Mouse (Mus musculus): ENCODE results near the gene B3gat2.
A peak's percentile ranks its signal among the peaks of the same experiment; 100 is the strongest.

B3gat2 gene

DNA sequence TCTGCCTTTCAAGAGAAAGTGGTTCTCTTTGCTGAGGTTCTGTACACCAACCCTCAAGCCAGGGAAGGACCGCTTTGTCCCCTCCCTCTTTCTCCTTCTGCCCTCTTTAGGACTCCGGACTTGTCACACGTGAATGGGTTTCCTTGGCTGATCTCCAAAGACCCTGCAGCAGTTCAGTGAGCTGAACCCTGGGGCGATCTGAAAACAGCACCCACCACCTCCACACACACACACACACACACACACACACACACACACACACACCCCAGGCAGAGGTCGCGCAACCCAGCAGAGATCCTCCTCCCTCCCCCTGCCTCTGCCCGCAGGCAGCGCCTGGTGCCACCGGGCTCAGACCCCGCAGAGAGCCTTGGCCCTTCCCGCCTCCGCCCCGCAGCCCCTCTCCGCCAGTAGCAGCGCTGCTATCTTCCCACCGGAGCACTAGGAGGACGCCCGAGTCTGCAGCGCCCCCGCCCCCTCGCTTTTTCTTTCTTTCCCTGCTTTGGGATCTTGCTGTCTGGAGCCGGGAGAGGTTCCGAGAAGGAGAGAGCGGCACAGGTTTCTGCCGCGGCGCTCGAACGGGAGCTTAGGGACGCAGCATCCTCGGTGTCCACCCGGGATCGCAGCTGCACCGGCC lies at the start of gene B3gat2:
Gene B3gat2 (plus strand): TSS at position 252 of the 634 bp plus-strand sequence.
- DNase-seq: peak; percentile 46 to 56

DNA sequence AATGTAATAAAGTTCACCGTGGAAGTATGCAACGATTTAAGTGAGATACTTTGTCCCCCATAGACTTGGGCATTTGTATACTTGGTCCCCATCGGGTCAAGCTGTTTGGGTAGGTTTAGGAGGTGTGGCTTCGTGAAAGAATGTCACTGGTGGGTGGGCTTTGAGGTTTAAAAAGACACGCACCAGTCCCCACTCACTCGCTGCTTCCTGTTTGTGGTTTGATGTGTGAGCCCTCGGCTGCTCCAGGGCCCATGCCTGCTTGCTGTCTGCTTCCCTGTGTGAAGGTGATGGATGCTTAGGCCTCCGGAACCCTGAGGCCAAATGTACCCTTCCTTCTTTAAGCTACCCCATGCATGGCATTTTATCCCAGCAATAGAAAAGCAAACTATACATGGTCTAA lies 41.2 kb upstream of the B3gat2 start:
- no peak for DNase-seq

DNA sequence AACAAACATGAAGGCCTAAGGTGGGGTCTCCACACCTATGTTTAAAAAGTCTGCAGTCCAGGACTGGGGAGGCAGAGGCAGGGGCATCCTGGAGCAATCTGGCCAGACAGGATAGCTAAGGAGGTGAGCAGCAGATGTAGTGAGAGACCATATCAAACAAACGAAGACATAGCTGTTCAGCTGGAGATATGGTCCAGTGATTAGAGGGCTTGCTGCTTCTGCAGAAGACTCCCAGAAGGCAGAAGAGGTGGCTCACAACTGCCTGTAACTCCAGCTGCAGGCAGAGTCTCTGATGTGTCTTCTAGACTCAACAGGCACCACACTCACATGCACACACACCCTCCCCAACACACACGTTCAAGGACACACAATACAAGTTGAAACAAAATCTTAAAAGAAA lies 40.5 kb upstream of the B3gat2 start:
- no peak for DNase-seq

DNA sequence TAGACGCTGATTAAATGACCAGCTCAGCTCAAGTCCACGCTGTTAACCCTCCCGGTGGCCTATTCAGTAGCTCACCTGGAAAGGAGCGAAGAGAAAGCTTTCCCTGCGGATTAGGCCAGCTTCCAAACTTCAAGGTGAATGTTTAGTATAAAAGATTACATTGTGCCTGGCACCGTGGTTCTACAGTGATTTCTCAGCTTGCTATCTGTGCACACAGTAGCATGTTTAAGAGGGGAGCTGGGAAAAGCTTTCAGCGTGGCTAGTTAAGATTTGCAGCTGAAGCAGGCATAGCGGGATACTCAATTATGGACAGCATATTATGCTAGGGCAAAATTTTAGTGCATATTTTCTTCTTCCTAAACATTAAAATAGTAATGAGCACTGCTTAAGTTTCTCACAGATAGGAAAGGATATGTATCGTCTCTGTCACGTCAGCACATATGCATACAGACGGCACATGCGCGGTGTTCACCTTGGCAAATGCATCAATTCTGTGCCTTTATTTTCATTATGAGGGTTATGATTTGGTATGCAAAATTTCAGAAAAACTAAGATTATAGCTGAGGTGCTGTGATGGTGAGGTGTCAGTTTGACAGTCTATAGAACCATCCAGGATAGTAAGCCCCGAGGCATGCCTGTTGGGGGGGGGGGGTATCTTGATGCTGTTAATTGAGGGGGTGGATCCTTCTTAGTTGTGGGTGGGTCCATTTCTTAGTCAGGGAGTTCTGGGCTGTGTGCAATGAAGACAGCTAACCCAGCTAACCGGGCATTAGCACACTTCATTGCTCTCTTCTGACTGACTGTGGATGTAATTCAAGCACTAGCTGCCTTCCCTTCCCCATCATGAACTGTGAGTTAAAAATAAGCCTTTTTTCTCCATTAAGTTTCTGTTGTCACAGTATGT lies 38.8 kb upstream of the B3gat2 start:
- no peak for DNase-seq

DNA sequence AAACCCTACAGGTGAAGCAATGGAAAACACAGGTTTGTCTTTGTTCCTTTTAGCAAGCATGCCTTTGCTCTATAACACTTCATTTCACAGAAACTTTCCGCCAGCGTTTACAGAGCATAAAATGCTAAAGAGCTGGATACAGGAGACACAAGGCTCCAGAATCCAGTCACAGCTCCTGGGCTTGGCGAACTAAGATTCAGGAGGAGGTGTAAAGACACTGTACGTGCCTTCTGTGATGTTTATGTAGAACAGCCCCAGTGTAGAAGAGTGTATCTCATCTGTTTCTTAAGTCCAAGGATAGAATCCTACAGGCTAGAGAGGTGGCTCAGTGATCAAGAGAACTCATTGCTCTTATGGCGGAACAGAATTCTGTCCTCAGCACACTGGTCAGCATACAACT lies 30.2 kb upstream of the B3gat2 start:
- no peak for DNase-seq

DNA sequence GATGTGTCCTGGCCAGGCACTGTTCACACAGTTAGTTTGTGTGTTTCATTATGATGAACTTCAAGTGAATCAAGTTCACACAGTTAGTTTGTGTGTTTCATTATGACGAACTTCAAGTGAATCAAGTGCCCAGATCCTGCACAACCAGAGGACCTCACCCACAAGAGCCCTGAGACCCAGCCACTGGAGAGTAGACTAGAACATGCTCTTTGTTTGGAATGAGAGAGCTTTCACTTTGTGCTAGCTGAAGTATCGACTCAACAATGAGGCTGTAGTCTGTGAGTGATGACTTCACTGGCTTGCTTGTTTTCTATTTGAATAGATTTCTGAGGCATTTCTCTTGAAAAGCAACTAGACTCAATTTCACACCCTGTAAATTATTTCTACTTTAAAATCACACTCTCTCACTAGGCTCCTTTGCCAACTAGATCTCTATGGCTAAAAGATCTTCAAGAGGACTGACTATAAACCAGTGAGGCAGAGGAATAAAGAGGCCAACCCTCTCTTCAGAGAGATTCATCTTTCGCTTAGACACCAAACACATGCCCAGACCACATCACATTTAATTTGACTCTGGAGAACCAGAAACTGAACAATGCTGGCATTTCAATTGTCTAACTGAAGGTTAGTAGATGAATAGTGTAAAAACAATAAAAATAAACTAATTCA lies 10.6 kb upstream of the B3gat2 start:
- DNase-seq: no peak

DNA sequence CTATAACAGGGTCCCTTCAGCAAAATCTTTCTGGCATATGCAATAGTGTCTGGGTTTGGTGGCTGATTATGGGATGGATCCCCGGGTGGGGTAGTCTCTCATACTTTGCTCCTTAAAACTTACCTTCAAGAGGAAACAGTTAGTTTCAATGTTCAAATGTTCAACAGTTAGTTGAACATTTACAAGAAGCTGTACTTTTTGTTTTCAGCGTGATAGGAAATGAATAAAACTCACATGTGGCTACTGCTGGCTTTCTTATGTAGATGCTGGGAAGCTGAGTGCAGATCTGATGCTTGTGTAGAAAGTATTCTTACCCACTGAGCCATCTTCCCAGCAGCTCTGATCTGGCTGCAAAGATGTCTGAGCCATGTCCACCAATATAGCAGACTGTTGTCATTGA lies 8.5 kb upstream of the B3gat2 start:
- no peak for DNase-seq

DNA sequence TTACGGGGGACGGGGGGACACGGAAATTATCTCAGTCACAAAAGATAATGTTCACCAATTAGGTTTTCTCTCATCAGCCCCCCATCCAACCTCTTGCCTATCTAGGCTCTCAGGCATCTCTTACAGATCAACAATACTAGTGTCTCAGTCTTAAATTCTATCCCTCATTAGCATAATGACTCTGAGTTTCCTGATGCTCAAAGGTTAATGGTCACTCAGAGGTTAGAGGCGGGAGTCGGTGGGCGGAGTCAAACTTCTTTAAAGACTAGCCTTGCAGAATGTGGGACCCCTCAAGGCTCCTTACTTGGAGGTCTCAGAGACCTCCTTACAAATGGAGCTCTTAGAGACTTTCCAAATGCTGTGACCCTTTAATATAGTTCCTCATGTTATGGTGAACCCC lies 8.0 kb upstream of the B3gat2 start:
- DNase-seq: no peak

DNA sequence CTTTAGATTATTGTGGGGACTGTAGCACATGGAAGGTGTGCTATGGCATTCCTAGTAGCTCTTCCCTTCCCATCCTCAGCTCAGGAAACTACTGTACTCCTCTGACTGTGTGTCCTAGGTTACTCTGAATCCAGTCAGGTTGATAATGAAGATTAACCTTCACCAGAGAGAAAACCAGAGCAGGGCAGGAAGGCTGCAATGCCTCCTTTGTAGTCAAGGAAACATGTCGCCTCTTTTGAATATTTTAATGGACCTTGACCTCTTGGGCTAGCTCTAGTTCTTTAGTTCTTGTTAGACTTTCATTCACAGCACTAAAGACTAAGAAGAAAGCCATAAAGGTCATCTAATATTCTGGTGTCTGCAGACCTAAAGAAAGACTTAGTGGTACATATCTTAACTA lies 7.2 kb upstream of the B3gat2 start:
- no peak for DNase-seq

DNA sequence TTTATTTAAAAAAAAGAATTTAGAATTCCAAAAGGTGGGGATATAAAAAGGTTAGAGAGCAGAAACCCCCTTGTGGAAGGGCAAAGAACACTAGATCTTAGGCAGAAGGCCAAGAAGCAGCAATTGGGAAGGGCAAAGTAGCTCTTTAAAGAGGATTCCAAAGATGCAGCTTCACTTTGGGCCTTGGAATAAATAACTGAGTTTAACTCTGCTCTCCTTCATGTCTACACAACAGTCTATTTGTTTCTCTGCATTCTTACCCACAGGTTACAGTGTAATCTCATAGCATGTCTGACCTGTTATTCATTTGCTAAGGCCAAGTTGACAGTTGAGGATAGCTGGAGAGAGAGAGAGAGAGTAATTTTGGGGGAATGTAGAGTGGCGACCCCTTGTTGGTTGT lies 6.6 kb upstream of the B3gat2 start:
- DNase-seq: no peak

DNA sequence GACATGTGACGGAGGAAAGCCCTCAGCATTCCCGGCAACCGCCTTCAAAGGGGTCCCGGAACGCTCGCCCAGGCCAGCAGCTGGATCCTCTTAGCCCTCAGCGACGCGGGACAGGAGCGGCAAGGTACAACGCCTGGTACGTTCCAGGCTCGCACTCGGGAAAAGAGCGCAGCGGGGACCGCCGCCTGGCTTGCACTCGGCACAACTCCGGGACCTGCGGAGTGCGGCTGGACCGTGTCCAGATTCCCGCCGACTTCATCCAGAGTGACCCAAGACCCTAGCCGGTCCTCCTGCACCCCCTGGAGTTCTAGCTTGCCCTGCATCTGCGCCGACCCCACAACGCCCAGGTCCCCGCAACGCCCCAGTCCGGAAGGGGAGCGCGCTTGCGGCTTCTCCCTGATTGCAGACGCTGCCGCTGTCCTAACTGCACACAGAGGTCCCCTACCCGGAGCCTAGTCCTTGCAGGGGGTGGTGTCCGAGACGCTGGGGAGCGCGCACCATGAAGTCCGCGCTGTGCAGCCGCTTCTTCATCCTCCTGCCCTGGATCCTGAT lies 659 bp downstream of the B3gat2 start:
- DNase-seq: peak; percentile 53 to 60

DNA sequence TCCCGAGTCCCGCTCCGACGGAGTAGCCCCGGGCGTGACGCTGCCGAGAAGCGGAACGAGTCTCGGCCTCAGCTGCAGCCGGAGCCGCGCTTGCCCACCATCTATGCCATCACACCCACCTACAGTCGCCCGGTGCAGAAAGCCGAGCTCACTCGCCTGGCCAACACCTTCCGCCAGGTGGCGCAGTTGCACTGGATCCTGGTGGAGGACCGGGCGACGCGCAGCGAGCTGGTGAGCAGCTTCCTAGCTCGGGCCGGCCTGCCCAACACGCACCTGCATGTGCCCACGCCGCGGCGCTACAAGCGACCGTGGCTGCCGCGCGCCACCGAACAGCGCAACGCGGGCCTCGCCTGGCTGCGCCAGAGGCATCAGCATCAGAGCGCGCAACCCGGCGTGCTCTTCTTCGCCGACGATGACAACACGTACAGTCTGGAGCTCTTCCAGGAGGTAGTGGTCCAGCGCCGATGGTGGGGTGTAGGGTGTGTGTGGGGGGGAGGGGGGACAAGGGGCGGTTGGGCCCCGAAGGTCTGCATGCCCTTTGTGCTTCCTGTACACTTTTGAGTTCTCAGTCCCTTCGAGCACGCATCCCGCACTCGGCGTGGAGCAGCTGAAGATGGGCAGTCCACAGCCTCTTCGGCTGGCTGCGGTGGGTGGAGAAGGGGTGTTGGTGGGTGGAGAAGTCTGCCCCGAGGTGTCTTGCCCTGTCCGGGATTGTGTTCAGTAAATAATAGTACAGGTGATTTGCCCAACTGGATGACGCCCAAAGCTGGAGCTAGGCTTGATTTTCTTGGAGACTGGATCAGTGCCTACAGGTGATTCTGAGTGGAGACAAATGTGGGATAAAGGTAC lies 1.5 kb downstream of the B3gat2 start:
- peak; percentile 98 to 99 for DNase-seq

DNA sequence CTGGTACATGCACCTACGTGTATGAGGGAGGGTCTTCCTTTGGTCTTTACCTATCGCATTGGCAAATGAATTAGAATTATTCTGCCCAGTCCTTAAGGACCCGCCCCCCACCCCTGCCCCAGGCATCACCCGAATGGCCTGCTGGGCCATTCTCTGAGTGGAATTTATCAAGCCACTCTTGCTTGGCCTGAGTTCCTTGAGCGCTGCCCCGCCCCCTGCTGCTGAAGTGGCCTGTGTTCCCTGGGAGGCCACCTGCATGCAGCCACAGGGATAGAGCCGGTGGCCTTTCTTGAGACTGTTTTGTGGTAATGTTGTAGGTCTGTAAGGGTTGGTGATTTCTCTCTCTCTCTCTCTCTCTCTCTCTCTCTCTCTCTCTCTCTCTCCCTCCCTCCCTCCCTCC lies 2.2 kb downstream of the B3gat2 start:
- peak; percentile 30 to 39 for DNase-seq

DNA sequence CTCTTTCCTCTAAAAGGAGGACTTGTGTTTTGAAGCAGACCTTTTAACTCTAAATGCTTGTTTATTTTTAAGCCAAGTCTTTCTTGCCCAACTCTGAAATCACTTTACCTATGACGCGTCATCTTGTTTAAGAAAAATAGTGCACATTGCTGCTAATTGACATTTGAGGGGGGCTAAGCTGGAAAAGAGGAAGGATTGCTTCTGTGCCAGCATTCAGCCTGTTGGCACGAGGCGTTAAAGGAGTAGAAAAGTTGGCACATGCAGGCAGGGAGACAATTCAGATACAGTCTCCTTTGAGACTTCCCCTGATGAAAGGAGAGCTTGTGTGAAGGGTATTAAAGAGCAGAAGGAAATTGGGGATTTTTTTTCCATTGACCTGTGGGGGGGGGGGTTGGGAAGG lies 3.2 kb downstream of the B3gat2 start:
- DNase-seq: no peak

DNA sequence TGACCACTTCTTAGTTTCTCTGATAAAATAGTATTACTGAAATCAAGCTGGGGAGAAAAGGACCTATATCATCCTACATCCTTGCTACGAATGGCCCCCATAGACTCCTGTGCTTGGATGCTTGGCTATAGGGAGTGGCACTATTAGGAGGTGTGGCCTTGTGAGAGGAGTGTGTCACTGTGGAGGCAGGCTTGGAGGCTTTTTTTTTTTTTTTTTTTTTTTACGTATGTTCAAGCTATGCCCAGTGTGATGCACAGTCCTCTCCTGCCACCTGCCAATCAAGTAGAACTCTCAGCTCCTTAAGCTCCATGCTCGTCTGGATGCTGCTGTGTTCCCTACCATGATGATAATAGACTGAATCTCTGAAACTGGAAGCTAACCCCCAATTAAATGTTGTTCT lies 11.5 kb downstream of the B3gat2 start:
- no peak for DNase-seq

DNA sequence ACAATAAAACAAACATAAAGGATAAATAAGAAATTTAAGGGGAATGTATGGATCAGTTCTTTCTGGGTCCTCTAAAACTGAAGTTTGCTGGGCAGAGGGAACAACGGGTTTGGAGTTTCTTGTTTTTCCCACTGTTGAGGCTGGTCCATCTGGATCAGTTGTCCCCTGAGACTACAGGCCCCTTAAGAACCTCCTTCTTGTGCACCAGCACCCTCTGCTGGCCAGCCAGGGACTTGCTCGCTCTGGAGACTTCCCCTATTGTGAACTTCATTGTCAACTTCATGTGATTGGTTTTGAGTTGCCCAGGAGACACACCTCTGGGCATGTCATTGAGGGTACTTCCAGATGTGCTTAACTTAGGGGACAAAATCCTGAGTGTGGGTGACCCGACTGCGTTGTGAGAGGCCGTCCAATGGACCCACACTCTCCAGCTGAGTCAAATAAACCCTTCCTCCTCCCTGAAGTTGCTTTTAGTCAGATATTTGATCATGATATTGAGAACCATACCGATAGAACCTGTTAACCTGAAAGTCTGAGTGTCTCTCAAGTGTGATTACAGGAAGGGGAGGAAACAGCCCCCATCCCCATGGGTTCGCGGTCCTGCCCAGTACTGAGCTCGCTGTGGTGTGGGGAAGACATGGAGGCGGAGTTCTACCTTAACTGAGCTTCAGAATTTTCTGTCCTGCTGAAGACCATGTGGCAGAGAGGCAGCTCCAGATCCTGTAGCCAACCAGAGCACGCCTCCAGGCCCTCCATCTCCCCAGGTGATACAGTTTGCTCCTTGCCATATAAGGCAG lies 31.4 kb downstream of the B3gat2 start:
- DNase-seq: peak; percentile 74 to 79

DNA sequence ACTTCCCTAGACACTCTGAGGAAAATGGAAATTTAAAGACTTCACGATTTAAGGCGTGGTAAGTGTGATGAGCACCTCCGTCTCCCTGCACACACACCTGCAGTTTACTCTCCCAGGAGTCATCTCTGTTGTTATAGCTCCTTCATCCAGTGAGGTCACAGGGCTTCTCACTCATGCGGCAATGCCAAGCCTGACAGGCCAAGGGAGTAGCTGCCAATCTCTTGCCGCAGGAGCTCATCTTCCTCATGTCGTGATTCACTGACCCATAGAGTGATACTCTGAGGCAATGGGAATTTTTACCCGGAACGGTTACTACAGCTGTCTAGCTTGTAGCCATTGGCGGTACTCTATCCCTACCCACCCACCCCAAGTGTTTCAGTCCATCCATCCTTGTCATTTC lies 36.8 kb downstream of the B3gat2 start:
- DNase-seq: peak in 1 of 2 experiments; percentile 16

DNA sequence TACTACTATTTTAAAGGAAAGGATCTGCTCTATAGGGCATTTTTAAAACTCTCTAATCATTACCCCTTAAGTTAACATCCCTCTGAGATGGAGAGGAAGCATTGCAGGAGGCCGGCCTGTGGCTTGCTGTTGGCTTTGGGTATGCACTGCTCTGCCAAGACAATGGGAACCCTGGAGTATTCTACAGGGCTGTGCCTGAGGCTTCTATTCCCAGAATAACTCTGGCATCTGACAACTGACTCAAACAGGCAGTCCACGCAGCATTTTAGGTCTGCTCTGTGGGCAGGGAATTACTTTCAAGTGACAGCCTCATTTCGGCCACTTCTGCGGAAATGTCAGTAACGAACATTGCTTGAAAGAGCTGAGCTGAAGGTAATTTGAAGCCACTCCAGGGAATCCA lies 60.1 kb downstream of the B3gat2 start:
- peak; percentile 59 to 67 for DNase-seq

DNA sequence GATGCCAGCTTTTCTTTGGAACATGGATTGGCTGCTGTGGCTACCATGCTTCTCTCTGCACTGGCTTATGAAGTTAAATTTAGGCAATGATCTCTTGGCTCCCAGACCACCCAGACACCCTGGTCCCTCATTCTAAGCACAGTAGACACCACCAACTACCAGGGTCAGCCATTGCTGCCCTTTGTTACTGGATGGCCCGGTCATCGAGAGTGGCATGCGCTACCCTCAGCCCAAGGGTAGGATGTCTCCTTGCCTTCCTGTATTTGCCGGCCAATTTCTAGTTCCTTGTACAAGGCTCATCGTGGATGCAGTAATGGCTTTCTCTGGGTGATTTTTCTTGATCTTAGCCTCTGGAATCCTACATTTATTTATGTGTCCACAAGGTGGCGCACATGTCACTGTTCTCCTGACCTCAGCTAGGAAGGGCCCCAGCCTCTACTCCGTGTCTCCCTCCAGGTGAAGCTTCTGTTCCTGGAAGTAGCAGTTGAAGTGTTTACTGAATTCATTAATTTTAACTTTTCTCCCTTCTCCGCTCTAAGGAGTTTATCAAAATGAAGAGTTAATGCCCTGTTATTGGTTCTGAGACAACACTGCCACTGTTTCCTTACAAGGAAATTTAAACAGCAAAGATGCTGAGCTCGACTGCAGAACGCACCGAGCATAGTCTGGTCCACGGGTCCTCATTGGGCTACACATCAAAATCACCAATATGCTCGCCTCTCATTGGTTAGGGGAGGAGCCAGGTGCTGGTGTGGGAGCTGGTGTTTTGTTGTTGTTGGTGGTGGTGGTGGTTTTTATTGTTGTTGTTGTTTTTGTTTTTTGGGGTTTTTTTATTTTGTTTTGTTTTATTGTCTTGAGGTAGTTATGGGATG lies 65.6 kb downstream of the B3gat2 start:
- DNase-seq: peak; percentile 66 to 81

DNA sequence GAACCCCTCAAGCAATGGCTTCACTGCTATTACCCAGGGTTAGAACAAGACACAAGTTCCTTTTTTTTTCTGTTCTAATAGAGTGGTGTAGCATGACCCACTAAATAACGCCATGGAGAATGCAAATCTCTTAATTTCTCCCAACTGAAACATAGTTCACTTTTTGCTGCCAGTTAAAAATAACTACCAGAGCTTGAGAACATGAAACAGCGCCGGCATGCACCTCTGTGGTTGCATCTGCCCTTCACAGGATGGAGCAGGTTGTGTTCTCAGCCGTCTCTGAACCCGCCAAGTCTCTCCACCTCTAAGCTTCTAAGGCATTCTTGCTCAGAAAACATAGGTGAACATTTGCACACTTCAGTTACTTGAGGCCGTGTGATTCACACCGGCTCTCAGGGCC lies 72.7 kb downstream of the B3gat2 start:
- no peak for DNase-seq

DNA sequence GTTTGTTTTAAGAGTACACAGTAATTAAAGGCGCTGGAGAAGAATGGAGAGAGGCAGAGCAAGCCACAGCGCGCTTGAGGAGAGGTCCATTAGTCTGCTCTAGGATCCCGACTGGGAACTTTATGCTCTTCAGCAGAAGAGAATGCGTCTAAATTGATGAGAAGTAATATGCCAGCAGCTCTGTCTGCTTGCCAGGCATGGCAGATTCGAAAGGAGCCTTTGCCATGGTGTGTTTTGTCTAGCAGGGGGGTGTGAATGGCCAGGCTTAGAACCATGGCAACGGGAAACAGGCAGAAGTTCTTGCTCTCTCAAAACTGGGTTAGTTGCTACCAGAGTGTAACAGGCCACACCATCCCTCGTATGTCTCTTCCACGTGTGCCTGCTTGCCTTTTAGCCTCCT lies 73.3 kb downstream of the B3gat2 start:
- no peak for DNase-seq

Measured in cerebellum, postnatal 36 days (tissue).